Mouse (Mus musculus) embryonic fibroblast, embryonic 13.5 days (primary cell): ENCODE data around the gene Dscam. TPM values are rescaled to one million over a fixed set of nuclear protein-coding genes. Genes with fewer than 3 reads are reported as not detected.

ENCODE experiments used
- H3K27ac ChIP-seq: 2 replicates; pipeline ENCODE4 v1.5.1; 2012; ENCODE audit warnings: low read length, control low read depth, inconsistent platforms; ENCODE audit not compliant: insufficient read depth
- H3K4me1 ChIP-seq: 2 replicates; pipeline ENCODE4 v1.6.1; 2011; ENCODE audit warnings: low read length; ENCODE audit not compliant: control insufficient read depth, insufficient read depth
- H3K4me3 ChIP-seq: 2 replicates; pipeline ENCODE4 v1.5.1; 2011; ENCODE audit warnings: mild to moderate bottlenecking, control low read depth, low read length; ENCODE audit not compliant: insufficient read depth
- CTCF ChIP-seq: IDR thresholded peaks from 2 replicates; pipeline ENCODE4 v1.5.1; 2011; ENCODE audit warnings: mild to moderate bottlenecking, control low read depth, low read length, moderate library complexity, borderline replicate concordance; ENCODE audit not compliant: insufficient read depth
- POLR2A ChIP-seq: IDR thresholded peaks from 2 replicates; pipeline ENCODE4 v1.6.1; 2011; ENCODE audit warnings: low read depth, mild to moderate bottlenecking, control low read depth, low read length, moderate library complexity
- polyA plus RNA-seq: library from polyadenylated mRNA; stranded (reverse); fragments of >200 nt; gene quantifications from 2 replicates; pipeline ENCODE4 v1.2.4, GENCODE M21; 2011; ENCODE audit warnings: low read depth; ENCODE audit not compliant: missing spikeins, insufficient read length

Gene Dscam
- polyA plus RNA-seq, 1 experiment = 0.19 TPM

GRCm38 (mm10) chr16:96634791-96635143 lies 535.8 kb downstream of the Dscam start:
- TF ChIP-seq CTCF (no peak), POLR2A (no peak)
- no peak overlapping the region for H3K27ac ChIP-seq
- H3K4me1 ChIP-seq = no peaks in the 10 kb centered on the region
- H3K4me3 ChIP-seq = no peak overlapping the region

- H3K4me3 ChIP-seq = no peak overlapping the region
- H3K4me1 ChIP-seq = no peaks in the 10 kb centered on the region
- no peak for TF ChIP-seq CTCF
- TF ChIP-seq POLR2A = no peak
- no peak overlapping the region for H3K27ac ChIP-seq
These were observed 536.3 kb downstream of the Dscam start for GRCm38 (mm10) chr16:96634097-96634790.

DNA sequence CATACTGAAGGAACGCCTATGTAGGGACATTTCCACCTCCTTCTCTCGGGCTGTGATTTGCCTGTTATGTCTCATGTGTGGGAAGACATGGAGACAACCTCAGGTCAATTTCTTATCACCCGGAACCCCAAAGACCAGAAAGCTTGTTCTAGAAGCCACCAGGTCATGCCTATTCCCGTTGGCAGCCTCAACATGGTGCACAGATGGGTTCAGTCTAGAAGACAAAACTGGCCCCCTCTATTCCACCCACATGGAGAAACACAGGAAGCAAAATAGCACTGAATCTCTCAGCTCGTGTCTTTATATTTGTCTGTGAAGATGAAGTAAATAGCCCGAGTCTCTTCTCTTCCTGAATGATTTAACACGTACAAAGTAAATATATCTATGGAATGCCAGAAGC lies 540.3 kb downstream of the Dscam start:
- no peak overlapping the region for H3K27ac ChIP-seq
- TF ChIP-seq POLR2A = no peak
- TF ChIP-seq CTCF = no peak
- no peaks in the 10 kb centered on the region for H3K4me1 ChIP-seq
- H3K4me3 ChIP-seq = no peak overlapping the region

- no peak for TF ChIP-seq POLR2A
- no peak for TF ChIP-seq CTCF
- Histone ChIP-seq H3K27ac (no peak overlapping the region), H3K4me3 (no peak overlapping the region), H3K4me1 (no peaks in the 10 kb centered on the region)
These were observed 540.9 kb downstream of the Dscam start for GRCm38 (mm10) chr16:96629623-96630022.

GRCm38 (mm10) chr16:96625468-96625867 lies 545.1 kb downstream of the Dscam start:
- no peak overlapping the region for H3K4me3 ChIP-seq
- TF ChIP-seq POLR2A (no peak), CTCF (no peak)
- no peak overlapping the region for H3K27ac ChIP-seq
- no peaks in the 10 kb centered on the region for H3K4me1 ChIP-seq

DNA sequence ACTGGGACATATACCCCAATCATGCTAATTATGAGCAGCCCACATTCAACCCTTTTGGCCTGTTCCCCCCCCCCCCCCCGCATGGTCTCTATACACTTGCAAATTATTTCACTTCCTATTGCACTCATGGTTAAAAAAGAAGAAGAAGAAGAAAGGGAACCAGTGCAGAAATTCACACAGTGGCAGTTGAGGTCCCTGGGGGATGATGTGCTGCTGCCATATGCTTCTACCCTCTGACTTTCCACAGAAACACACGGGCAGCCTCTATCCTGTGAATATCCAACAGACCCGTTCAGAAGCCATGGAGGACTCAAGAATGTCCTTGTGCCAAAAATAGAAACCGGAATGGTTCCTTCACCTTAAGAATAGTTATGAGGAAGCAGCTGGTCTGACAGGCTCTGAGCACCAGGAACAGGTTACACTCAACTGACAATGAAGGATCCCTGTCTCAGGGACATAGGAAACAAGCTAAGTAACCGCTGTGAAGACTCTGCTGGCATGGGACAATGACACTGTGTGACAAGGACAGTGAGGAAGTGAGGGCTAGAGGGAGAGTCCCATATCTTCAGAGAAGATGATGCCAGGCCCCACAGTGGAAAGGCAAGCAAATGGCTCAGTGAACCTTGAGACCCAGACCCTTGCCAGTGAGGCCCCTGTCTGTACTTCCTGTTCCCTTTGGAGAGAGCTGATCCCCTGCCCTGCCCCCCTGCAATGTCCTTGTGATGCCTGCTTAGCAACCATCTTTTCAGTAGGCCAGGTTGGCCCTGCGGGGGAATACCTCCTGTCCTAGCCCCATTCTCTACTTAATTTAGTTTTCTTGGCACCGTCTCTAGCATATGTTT lies 545.8 kb downstream of the Dscam start:
- Histone ChIP-seq H3K4me3 (no peak overlapping the region), H3K27ac (no peak overlapping the region), H3K4me1 (no peaks in the 10 kb centered on the region)
- TF ChIP-seq CTCF = no peak
- TF ChIP-seq POLR2A = no peak

DNA sequence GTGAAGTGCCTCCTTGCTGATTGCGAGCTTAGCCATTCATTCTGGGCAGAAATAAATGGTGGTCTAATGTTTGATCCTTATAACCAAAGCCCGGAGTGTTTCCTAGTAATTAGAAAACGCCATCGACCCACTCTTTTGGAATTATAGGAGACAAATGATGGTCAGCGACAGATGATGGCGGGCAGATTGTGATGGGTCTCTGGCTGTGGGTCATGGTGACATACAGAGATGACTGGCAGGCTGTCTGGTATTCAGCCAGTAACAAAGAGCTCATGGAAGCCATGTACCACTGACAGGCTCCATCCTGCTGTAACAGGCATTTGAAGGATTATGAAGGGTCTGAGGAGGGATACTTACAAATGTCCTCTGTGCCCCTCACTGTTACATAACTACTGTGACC lies 549.7 kb downstream of the Dscam start:
- Histone ChIP-seq H3K27ac (no peak overlapping the region), H3K4me1 (no peaks in the 10 kb centered on the region), H3K4me3 (no peak overlapping the region)
- no peak for TF ChIP-seq POLR2A
- TF ChIP-seq CTCF = no peak

DNA sequence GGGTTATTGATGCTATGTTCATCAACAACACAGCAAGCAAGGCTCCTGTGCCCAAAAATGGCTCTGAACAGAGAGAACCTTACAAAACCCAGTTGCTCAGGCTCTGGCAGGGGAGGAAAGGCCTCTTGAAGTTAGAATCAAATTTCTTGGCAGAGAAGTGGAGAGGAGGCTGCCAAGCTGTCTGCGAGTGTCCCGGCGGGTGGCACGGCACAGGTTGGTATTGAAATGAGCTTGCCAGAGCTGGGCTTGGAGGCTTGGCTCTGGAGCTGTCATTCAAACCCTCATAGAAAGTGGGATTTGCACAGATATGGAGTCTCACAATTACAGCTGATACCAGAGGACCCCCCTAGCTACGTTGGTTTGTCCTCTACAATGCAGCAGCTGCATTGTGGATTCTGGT lies 550.1 kb downstream of the Dscam start:
- H3K27ac ChIP-seq = no peak overlapping the region
- H3K4me3 ChIP-seq = no peak overlapping the region
- TF ChIP-seq CTCF = no peak
- no peak for TF ChIP-seq POLR2A
- no peaks in the 10 kb centered on the region for H3K4me1 ChIP-seq

DNA sequence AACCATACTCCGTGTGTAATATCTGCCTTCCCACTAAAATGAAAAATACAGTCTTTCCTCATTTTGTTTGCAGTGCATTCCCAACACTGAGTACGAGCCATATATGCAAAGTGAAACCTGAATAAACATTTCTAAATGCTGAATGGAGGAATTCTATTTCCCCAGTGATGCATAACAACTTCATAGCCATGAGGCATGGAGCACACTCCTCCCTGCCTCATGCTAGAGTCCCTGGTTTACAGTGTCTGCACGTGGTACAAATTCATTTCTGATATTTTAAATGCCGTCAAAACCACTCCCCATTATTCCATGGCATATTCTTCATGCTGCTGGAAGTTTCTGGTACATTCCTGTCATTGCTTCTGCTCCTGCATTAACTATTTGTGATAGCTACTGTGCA lies 552.8 kb downstream of the Dscam start:
- Histone ChIP-seq H3K4me3 (no peak overlapping the region), H3K27ac (no peak overlapping the region), H3K4me1 (no peaks in the 10 kb centered on the region)
- TF ChIP-seq POLR2A (no peak), CTCF (no peak)

DNA sequence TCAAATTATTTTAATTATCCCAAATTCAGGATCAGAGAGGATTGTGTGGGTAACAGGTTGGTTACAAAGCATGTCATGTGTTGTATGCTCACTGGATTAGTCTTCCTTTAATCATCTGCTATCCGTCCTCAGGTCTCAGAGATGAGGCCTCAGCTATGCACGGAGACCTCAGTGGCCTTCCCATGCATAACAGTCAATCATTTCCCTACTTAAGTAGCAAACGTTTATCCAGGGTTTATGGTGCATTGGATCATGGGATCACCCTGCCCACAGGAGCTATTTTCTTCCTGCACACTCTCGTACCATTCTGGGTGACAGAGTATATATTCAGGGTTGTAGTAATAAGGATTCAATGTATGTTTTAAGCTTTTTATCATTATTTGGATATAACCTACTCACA lies 557.3 kb downstream of the Dscam start:
- Histone ChIP-seq H3K4me3 (no peak overlapping the region), H3K27ac (no peak overlapping the region), H3K4me1 (no peaks in the 10 kb centered on the region)
- TF ChIP-seq POLR2A = no peak

DNA sequence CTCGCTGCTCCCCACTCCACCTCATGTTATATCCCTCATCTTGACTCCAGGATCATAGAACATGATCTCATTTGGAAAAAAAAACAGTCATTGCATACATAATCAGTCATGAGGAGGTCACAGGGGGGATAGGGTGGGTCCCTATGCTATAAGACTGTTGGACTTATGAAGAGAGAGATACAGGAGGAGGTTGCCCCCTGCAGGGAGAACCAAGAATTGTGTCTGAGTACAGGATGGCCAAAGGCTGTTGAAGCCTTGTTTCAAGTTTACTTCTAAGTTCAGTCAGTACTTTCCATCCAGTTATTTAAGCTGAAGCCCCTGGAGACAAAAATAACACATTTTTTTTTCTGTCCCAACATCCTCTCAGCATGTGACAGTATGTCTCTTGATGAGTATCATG lies 559.7 kb downstream of the Dscam start:
- Histone ChIP-seq H3K4me3 (no peak overlapping the region), H3K27ac (no peak overlapping the region), H3K4me1 (no peaks in the 10 kb centered on the region)
- TF ChIP-seq CTCF = no peak
- no peak for TF ChIP-seq POLR2A
